Mouse (Mus musculus) kidney, adult 2 months (tissue): ENCODE data around the gene C1qtnf7.

Experiments used
- CTCF ChIP-seq: fragments of 200-500 bp; conservative IDR thresholded peaks from 2 replicates; pipeline ENCODE4 v1.5.1; 2011; ENCODE audit warnings: low read depth, mild to moderate bottlenecking, control low read depth, low read length, moderate library complexity, mixed read lengths; ENCODE audit not compliant: insufficient read depth, insufficient read length
- POLR2A ChIP-seq: fragments of 200-500 bp; IDR thresholded peaks from one replicate; pipeline ENCODE4 v1.6.1; 2011; ENCODE audit warnings: low read depth, low read length, control low read depth

DNA sequence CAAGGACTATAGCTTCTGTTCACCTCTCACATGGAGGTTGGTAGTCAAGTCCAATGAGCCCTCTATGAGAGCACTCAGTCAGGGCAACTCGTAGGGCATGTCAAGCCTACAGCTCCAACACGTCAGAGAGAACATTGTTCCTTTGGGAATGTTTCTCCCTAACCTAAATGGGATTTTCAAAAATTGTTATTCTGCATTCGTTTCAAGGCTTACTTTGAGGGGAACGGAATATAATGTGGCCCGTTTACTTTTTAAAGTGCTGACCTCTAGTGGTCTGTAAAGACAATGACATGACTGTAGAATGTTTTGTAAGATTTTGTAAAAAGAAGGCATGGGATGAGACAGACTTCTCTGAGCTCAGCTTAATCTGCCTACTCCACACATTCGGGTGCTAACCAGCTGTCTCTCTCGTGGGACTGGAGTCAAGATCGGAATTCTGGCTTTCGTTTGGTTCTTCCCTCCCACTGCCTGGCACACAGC is 119.3 kb downstream of the C1qtnf7 start:
- no peak for TF ChIP-seq POLR2A
- 0 out of 2 replicates have a peak, but pooled peaks have one; percentile 21 for TF ChIP-seq CTCF
